Mouse (Mus musculus) c-Kit-negative CD71-positive TER-119-positive erythroid progenitor cells, embryonic 14.5 days (primary cell): ENCODE data around the gene S100a4.

ENCODE experiments used
- DNase-seq: peaks from one replicate; pipeline ENCODE4 v3.0.0-alpha.2; 2013; ENCODE audit warnings: low read depth, low spot score

S100a4 gene

GRCm38 (mm10) chr3:90625496-90625895, 21.9 kb downstream of the S100a4 start:
- no peak for DNase-seq

DNA sequence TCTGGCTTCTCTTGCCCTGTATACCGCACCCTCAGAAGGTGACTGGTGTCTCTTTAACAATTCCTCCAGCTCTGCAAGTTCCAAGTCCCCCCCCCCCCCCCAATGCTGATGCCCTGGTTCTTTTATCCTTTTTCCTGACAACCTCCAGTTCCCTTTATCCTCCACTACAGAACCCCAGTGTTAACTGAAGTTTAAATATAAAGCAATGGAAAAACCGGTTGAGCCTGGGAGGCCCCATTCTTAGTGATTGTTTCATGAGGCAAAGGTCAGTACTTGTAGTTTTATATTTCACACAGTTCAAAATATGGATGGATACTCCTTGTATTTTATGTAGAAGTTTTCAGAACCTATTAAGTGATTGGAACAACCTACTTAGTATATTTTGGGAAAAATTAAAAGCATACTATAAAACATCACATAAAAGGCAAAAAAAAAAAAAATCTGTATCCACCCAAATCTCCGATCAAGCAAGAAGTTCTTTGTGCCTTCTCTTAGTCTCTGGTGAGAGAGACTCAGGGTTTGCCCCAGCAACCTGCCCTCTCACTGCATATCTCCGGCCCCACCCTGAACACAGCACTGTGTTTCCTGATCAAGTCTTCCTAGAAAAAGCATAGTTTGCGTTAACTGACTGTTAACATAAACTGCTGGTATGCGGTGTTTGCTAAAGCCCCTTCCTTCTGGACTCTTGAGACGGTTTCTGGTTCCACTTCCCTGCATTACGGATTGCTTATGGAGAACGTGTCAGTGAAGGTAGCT, 22.9 kb downstream of the S100a4 start:
- DNase-seq, result no peak

DNA sequence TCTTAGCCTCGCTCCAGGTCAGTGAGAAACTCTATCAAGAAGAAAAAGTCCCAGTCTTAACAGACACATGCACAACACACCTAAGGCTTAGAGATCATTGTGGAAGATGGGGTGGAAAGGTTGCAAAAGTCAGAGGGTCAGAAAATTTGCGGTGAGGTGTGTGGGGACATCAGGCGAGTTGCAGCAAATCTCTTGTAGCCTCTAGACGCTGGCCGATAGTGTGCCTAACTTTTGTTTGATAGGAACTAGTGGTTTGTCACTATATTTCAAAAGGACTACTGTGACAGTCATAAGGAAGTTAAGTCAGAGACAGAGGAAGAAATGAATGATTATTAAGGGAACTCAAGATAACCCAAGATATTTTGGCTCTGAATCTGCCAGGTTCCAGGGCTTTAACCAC, 23.8 kb downstream of the S100a4 start:
- DNase-seq, result no peak

GRCm38 (mm10) chr3:90627807-90628206, 24.2 kb downstream of the S100a4 start:
- DNase-seq, result no peak

DNA sequence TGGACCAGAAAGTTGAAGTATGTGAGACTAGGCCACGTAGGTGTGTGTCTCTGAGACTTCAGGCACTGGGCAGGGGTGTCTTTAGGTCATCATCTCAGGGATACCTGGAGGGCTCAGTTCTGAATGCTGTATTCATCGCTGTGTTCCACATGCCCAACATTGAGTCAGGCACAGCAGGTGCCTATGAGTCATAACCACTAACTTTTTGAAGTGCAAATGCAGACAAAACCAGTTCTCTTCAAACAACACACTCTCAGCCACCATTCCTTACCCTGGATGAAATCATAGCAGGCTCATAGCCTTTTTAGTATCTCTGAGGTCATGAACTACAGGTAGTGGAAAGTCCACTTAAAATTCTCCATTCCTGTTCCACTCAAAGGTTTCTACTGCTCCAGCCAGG, 25.7 kb downstream of the S100a4 start:
- no peak for DNase-seq

DNA sequence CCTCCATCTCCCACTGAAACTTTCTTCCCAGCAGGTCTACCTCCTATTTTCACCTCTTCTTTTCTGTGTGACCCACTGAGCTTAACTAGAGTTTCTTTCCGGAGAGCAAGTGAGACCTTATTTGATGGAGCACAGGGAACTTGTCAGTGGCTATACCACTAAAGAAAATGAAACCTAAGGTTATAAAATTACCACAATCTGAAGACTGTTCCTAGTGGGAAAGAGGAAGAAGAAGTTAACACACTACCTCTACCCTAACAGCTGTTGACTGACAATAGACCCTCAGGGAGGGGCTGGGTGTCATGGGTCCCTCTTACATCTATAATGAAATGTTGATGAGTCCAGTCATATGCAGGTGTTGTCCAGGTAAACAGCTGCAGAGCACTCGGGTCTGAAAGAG, 28.4 kb downstream of the S100a4 start:
- no peak for DNase-seq

DNA sequence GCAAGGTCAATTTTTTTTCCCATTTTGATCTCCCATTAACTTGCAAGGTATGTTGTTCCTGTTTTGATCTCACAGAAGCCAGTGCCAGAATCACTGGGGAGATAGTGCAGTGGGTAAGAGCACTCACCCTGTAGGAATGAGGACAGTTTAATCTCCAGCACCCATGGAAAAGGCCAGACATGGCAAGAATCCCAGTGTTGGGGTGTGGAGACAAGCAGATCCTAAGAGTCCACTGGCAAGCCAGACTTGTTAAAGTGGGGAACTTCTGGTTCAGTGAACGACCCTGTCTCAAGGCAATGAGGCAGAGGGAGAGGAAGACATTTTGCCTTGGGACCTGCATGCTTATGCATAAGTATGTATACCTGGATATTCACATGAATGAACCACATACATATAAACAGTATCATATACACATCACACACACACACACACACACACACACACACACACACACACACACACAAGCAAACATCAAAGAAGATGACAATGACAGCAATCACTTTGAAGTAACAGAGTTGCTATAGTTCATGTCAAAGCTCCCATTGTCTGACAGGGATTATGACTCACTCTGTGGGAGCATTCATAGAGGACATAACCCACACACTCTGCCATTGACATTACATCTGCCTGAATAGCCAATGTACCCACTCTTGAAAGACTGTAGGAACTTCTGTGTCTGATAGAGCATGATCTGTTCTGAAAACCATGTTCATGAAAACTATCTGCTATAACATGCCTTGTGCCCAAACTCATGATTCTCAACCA, 35.1 kb downstream of the S100a4 start:
- no peak for DNase-seq

DNA sequence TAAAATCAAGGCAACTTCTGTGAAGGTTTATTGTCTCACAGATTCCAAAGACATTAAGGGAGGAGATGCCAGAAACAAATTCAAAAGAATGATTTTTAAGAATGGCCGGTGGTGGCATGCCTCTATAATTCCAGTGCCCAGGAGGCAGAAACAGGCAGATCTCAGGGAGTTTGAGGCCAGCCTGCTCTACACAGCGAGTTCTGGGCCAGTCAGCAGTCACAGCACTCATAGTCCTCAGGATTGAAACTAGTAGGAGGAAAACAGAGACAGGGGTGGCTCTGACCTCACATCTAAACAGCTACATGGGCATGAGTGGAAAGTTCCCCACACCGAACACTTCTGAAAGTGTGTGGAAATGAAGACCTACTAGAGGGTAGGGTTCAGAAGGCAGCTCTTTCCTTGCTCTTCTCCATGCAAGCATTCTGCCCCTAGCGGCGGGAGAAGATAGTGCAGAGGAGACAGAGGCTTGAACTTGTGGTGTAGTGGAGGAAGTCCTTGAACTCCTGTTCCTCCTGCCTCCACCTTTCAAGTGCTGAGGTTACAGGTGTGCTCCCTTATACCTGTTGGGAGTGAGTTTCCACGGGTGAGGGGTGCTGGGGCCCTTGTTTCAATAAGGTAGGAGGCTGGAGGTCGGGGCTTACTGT, 36.1 kb downstream of the S100a4 start:
- DNase-seq, result peak; percentile 29

DNA sequence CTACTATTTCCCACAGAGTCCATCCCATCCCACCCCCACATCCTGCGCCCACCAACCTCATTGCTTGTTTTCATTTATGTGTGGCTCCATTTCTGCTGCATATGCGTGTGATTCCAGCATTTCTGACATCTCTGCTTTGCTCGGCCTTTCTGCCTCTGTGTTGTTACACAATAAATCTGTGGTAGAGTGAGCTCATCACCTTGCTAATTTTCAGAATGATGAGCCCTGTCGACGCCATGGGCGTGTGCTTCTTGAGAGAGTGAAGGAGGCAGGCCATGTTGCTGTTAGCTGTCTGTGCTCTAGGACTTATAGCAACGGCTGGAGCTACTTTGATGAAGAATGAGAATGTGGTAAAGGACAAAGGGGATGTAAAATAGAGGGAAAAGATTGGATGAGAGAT, 37.4 kb downstream of the S100a4 start:
- no peak for DNase-seq

DNA sequence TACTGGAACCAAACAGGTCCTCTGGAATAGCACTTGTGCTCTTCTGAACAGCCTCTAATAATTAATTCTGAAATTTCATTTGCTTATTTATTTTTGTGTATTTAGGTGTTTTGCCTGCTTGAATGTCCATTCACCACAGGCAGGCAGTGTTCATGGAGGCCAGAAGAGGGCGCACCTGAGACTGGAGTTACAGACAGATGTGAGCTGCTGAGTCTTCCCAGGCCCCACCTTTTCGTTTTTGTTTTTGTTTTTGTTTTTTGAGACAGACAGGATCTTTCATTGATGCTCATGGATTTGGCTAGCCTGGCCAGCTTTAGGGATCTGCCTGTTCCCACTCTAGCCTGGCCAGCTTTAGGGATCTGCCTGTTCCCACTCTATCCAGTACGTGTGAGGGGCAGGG, 40.6 kb downstream of the S100a4 start:
- no peak for DNase-seq

DNA sequence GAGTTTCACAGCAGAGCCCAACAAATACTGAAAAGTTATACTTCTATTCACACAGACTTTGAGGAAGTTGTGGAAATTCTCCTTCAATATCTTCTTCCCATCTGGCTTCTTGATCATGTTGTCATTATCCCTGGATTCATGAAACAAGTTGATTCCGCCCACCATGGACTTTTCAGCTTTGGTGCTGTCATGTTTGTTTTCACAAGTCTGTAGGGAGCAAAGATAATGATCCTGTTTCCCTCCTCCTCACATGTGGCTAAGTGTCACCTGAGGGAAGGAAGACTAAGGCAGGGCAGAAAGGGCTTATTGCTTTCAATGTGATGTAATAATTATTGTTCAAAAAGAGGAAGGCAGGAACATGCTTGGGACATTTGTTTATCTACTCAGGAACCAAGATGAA, 43.7 kb downstream of the S100a4 start:
- no peak for DNase-seq

GRCm38 (mm10) chr3:90648981-90649380, 45.4 kb downstream of the S100a4 start:
- no peak for DNase-seq

GRCm38 (mm10) chr3:90649832-90650231, 46.3 kb downstream of the S100a4 start:
- DNase-seq, result no peak

DNA sequence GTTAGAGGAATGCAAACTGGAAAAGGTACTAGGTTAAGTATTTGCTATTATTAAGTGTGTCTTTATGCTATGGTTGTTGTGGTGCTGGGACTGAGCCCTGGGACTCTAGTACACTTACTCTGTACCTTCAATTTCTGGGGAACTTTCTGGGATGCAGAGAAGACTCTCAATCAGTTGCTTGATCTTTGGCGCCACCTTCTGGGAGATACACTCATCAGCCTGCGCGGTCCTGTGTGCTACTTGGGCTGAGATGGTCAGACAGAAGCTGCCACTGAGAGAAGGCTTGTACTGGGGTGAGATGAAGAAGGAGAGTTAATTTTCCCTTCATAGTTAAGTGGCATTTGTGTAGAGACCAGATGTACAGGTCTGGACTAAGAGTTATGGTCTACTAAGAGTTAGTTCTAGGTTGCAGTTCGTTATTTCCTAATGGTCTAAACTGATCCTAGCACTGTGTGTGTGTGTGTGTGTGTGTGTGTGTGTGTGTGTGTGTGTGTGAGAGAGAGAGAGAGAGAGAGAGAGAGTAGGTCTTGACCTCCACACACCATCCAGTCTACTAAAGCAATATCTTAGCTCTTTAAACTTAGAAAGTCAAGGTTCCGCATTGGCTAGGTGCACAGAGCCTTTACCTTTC, 49.4 kb downstream of the S100a4 start:
- no peak for DNase-seq

DNA sequence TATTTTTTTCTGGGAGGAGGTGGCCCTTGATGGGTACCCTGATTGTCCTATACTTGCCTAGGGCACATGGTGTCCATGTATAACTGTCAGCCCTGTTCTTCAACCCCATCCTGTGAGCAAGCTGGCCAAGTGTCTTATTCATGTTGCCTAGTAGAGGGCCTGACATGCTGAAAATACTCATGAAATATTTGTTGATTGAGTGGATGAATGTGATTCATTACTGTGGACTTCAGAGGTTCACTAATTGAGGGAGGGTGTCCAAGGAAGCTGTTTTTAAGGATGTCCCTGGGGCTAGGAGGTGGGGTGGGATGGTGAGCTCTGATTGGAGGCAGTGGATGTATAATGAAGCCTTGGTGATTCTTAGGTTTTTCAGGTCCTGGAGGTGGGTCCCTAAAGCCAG, 50.1 kb downstream of the S100a4 start, which contains the start of gene S100a7a:
TSS of gene S100a7a (plus strand) at position 301 of the 400 bp plus-strand sequence.
- no peak for DNase-seq
